Mouse (Mus musculus) brain, embryonic 14.5 days (tissue): Measurements from ENCODE around the gene Acrbp.

ENCODE experiments used
- CTCF ChIP-seq: fragments of 200-500 bp; IDR thresholded peaks from 2 replicates; pipeline ENCODE4 v1.5.1; 2012; ENCODE audit warnings: inconsistent platforms, mild to moderate bottlenecking, moderate library complexity, borderline replicate concordance; ENCODE audit not compliant: insufficient read depth, insufficient read length; ENCODE audit errors: extremely low read depth
- POLR2A ChIP-seq: fragments of 200-500 bp; IDR thresholded peaks from 2 replicates; pipeline ENCODE4 v1.6.1; 2012; ENCODE audit warnings: mild to moderate bottlenecking, inconsistent platforms, borderline replicate concordance; ENCODE audit not compliant: poor library complexity, insufficient read depth, insufficient read length, severe bottlenecking; ENCODE audit errors: extremely low read depth

GRCm38 (mm10) chr6:125082801-125083386, 33.4 kb downstream of the Acrbp start:
- TF ChIP-seq CTCF (no peak), POLR2A (no peak)
